Mouse (Mus musculus): ENCODE data around the gene Larp1b.

Gene Larp1b

GRCm38 (mm10) chr3:41021980-41022379, 72.4 kb downstream of the Larp1b start:
- no peak for DNase-seq (ENCODE audit: low spot score)

GRCm38 (mm10) chr3:41030705-41031104, 81.1 kb downstream of the Larp1b start:
- no peak for DNase-seq (ENCODE audit: low spot score)

GRCm38 (mm10) chr3:41031286-41032210, 81.9 kb downstream of the Larp1b start:
- DNase-seq (ENCODE audit: low spot score) = no peak

- no peak for DNase-seq (ENCODE audit: low spot score)
Observed at GRCm38 (mm10) chr3:41038297-41038916, 88.8 kb downstream of the Larp1b start.

- no peak for DNase-seq (ENCODE audit: low spot score)
Observed at GRCm38 (mm10) chr3:41041241-41041640, 91.6 kb downstream of the Larp1b start.

- peak; percentile 52 for DNase-seq (ENCODE audit: low spot score)
Observed at GRCm38 (mm10) chr3:41042195-41042938, 92.7 kb downstream of the Larp1b start.

GRCm38 (mm10) chr3:41043756-41044354, 94.2 kb downstream of the Larp1b start:
- no peak for DNase-seq (ENCODE audit: low spot score)

GRCm38 (mm10) chr3:41047838-41048237, 98.2 kb downstream of the Larp1b start:
- DNase-seq (ENCODE audit: low spot score) = no peak

- DNase-seq (ENCODE audit: low spot score) = no peak
Observed at GRCm38 (mm10) chr3:41053334-41053733, 103.7 kb downstream of the Larp1b start.

- DNase-seq (ENCODE audit: low spot score) = no peak
Observed at GRCm38 (mm10) chr3:41058395-41058794, 108.8 kb downstream of the Larp1b start.

GRCm38 (mm10) chr3:41059249-41059648, 109.6 kb downstream of the Larp1b start:
- DNase-seq (ENCODE audit: low spot score) = no peak

- no peak for DNase-seq (ENCODE audit: low spot score)
Observed at GRCm38 (mm10) chr3:41061831-41062565, 112.4 kb downstream of the Larp1b start.

- DNase-seq (ENCODE audit: low spot score) = no peak
Observed at GRCm38 (mm10) chr3:41062758-41063157, 113.1 kb downstream of the Larp1b start.

GRCm38 (mm10) chr3:41065320-41065719, 115.7 kb downstream of the Larp1b start:
- DNase-seq (ENCODE audit: low spot score) = no peak

- no peak for DNase-seq (ENCODE audit: low spot score)
Observed at GRCm38 (mm10) chr3:41070519-41070918, 120.9 kb downstream of the Larp1b start.

GRCm38 (mm10) chr3:41075376-41075775, 125.7 kb downstream of the Larp1b start:
- no peak for DNase-seq (ENCODE audit: low spot score)

GRCm38 (mm10) chr3:41078673-41079072, 129.0 kb downstream of the Larp1b start:
- DNase-seq (ENCODE audit: low spot score) = no peak

GRCm38 (mm10) chr3:41080724-41081123, 131.1 kb downstream of the Larp1b start:
- DNase-seq (ENCODE audit: low spot score) = no peak

GRCm38 (mm10) chr3:41081474-41082301, 132.1 kb downstream of the Larp1b start:
- DNase-seq (ENCODE audit: low spot score) = no peak

- DNase-seq (ENCODE audit: low spot score) = no peak
Observed at GRCm38 (mm10) chr3:41082520-41082884, 132.9 kb downstream of the Larp1b start.
